Mouse (Mus musculus) embryonic fibroblast, embryonic 13.5 days (primary cell): ENCODE data around the gene Dnajb3. TPM values are rescaled to one million over a fixed set of nuclear protein-coding genes. Genes with fewer than 3 reads are reported as not detected.

Source experiments
- H3K27ac ChIP-seq: 2 replicates; pipeline ENCODE4 v1.5.1; 2012; ENCODE audit warnings: low read length, control low read depth, inconsistent platforms; ENCODE audit not compliant: insufficient read depth
- H3K4me1 ChIP-seq: 2 replicates; pipeline ENCODE4 v1.6.1; 2011; ENCODE audit warnings: low read length; ENCODE audit not compliant: control insufficient read depth, insufficient read depth
- H3K4me3 ChIP-seq: 2 replicates; pipeline ENCODE4 v1.5.1; 2011; ENCODE audit warnings: mild to moderate bottlenecking, control low read depth, low read length; ENCODE audit not compliant: insufficient read depth
- CTCF ChIP-seq: IDR thresholded peaks from 2 replicates; pipeline ENCODE4 v1.5.1; 2011; ENCODE audit warnings: mild to moderate bottlenecking, control low read depth, low read length, moderate library complexity, borderline replicate concordance; ENCODE audit not compliant: insufficient read depth
- POLR2A ChIP-seq: IDR thresholded peaks from 2 replicates; pipeline ENCODE4 v1.6.1; 2011; ENCODE audit warnings: low read depth, mild to moderate bottlenecking, control low read depth, low read length, moderate library complexity
- polyA plus RNA-seq: library from polyadenylated mRNA; stranded (reverse); fragments of >200 nt; gene quantifications from 2 replicates; pipeline ENCODE4 v1.2.4, GENCODE M21; 2011; ENCODE audit warnings: low read depth; ENCODE audit not compliant: missing spikeins, insufficient read length

Dnajb3 gene
- polyA plus RNA-seq, 1 experiment, result 3.0 TPM

- Histone ChIP-seq H3K4me3 (no peak overlapping the region), H3K27ac (no peak overlapping the region), H3K4me1 (no peaks in the 10 kb centered on the region)
- no peak for TF ChIP-seq CTCF
- no peak for TF ChIP-seq POLR2A
Observed at GRCm38 (mm10) chr1:88243861-88244260, 38.3 kb upstream of the Dnajb3 start.

GRCm38 (mm10) chr1:88240579-88240978, 35.0 kb upstream of the Dnajb3 start:
- no peak for TF ChIP-seq CTCF
- TF ChIP-seq POLR2A, result no peak
- no peaks in the 10 kb centered on the region for H3K4me1 ChIP-seq
- no peak overlapping the region for H3K4me3 ChIP-seq
- no peak overlapping the region for H3K27ac ChIP-seq

- no peaks in the 10 kb centered on the region for H3K4me1 ChIP-seq
- no peak for TF ChIP-seq POLR2A
- TF ChIP-seq CTCF, result no peak
- no peak overlapping the region for H3K4me3 ChIP-seq
- no peak overlapping the region for H3K27ac ChIP-seq
Observed at GRCm38 (mm10) chr1:88240072-88240471, 34.5 kb upstream of the Dnajb3 start.

DNA sequence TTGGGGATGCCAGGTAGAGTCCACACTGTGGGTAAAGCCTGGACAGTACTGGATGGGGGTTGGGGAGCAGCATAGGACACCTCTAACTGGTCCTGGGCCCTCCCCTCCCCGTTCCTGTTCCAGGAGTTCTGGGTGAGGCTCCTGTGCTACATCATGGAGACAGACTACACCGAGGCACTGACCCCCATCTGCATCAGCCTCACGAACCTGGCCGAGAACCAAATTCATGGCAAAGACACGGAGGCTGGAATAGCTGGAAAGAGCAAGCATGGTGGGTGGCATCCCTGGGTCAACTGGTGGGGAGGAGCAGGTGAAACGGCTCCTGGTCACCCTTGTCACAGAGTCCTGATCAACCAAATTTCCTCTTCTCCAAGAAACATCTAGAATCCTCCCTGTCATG, 33.2 kb upstream of the Dnajb3 start:
- no peak for TF ChIP-seq CTCF
- TF ChIP-seq POLR2A, result no peak
- Histone ChIP-seq H3K4me3 (no peak overlapping the region), H3K27ac (no peak overlapping the region), H3K4me1 (no peaks in the 10 kb centered on the region)

- no peak for TF ChIP-seq POLR2A
- no peak for TF ChIP-seq CTCF
- H3K4me3 ChIP-seq, result no peak overlapping the region
- H3K4me1 ChIP-seq, result no peaks in the 10 kb centered on the region
- no peak overlapping the region for H3K27ac ChIP-seq
Observed at GRCm38 (mm10) chr1:88237311-88237710, 31.7 kb upstream of the Dnajb3 start.

GRCm38 (mm10) chr1:88235894-88236415, 30.4 kb upstream of the Dnajb3 start:
- Histone ChIP-seq H3K4me3 (no peak overlapping the region), H3K4me1 (no peaks in the 10 kb centered on the region), H3K27ac (no peak overlapping the region)
- TF ChIP-seq POLR2A (no peak), CTCF (no peak)

- no peaks in the 10 kb centered on the region for H3K4me1 ChIP-seq
- TF ChIP-seq CTCF (no peak), POLR2A (no peak)
- no peak overlapping the region for H3K4me3 ChIP-seq
- no peak overlapping the region for H3K27ac ChIP-seq
Observed at GRCm38 (mm10) chr1:88235046-88235893, 29.7 kb upstream of the Dnajb3 start.

DNA sequence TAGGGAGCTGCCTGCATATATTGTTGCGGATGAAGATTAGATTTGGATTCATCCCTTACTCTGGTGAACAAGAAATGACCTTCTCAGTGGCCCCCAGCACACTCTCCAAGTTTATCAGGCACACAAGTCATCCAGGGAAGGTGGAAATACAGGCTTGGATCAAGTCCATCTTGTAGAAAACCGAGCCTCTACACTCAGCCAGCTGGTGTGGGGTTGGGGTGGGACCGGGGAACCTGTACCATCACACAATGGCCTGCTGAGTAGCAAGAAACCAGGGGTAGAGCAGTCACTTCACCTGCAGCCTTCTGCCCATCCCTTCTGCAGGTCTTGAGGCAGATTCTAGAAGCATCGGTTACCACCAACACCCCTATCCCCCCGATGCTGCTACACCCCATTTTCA, 29.1 kb upstream of the Dnajb3 start:
- no peak for TF ChIP-seq POLR2A
- TF ChIP-seq CTCF, result no peak
- H3K4me1 ChIP-seq, result no peaks in the 10 kb centered on the region
- H3K4me3 ChIP-seq, result no peak overlapping the region
- no peak overlapping the region for H3K27ac ChIP-seq

DNA sequence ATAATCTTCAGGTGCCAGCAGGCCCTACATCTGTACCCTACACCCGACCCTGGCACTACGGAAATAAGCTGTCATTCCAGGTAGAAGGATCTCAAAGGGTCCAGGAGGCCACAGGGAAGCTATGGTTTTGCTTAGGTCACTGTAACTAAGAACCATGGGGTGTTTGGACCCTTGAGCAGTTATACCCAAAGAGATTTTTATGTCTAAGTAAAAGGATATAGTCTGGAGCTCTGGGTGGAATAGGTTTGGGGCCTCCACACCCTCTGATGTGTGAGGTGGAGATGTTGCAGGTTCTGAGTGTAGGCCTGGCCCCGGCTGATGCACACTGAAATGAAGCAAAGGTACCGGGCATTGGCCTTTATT, 28.6 kb upstream of the Dnajb3 start:
- no peak overlapping the region for H3K4me3 ChIP-seq
- no peaks in the 10 kb centered on the region for H3K4me1 ChIP-seq
- H3K27ac ChIP-seq, result no peak overlapping the region
- TF ChIP-seq POLR2A, result no peak
- TF ChIP-seq CTCF, result no peak
